ENCODE assay signal across 15 mouse cellular contexts in genomic region chr13:105300009-105300346, GRCm38 (mm10). TPM values are rescaled to one million over a fixed set of nuclear protein-coding genes. Genes with fewer than 3 reads are reported as not detected.
DNase-seq lines count a peak whose midpoint lies in the region; ATAC-seq and TF ChIP-seq lines count a peak whose summit lies in the region.
"Had no signal": no experiment of that assay in that cellular context is flagged by ENCODE, and none has a peak within 500 bp of the region (broad histone marks: within the 10 kb centered on the region; RNA-seq: fewer than 3 reads in every experiment).

No protein-coding gene starts in this region.

- H3K4me1 ChIP-seq in liver, embryonic 12.5 days = peaks cover 9% of the 10 kb centered on the region; the same call in 1 of the 2 replicates
- H3K4me1 ChIP-seq: embryonic facial prominence, embryonic 15.5 days; heart, embryonic 13.5 days; midbrain, embryonic 12.5 days had no signal

- no peak for TF ChIP-seq CTCF in layer of hippocampus, adult 2 months (conservative IDR thresholded peaks at IDR 0.05)

- 10% methylated on average over 4 of the region's 4 CpGs for WGBS in liver, embryonic 12.5 days (ENCODE audit: insufficient replicate concordance)

- no peaks in the 10 kb centered on the region for H3K36me3 ChIP-seq in liver, embryonic 12.5 days
- H3K36me3 ChIP-seq: embryonic facial prominence, embryonic 15.5 days; heart, embryonic 13.5 days; midbrain, embryonic 12.5 days had no signal

- DNase-seq in layer of hippocampus, adult 11-12 months (ENCODE audit: low spot score) = peak; percentile 32
- DNase-seq in layer of hippocampus, adult 2 months (ENCODE audit: low spot score in 2 of 2) = no peak
- peak; percentile 3 for DNase-seq in R1 (ENCODE audit: low read depth, low spot score)
- no peak for DNase-seq in urinary bladder, adult 2 months (ENCODE audit: low spot score)
- DNase-seq in kidney, postnatal 10 days = no peak
- no peak for DNase-seq in layer of hippocampus, adult 8-10 months (ENCODE audit: low spot score in 2 of 2)
- DNase-seq: cerebellum, postnatal 36 days; left cerebral cortex, postnatal 4 days; right cerebral cortex, postnatal 14 days; thymus, adult 18-20 months had no signal

- peaks cover 7% of the 10 kb centered on the region; the same call in 1 of the 2 replicates for H3K27me3 ChIP-seq in liver, embryonic 12.5 days (replicated peaks)
- H3K27me3 ChIP-seq: embryonic facial prominence, embryonic 15.5 days had no signal

- no peak overlapping the region for H3K27ac ChIP-seq in layer of hippocampus, adult 2 months
- no peak overlapping the region for H3K27ac ChIP-seq in liver, embryonic 12.5 days
- H3K27ac ChIP-seq: embryonic facial prominence, embryonic 15.5 days; heart, embryonic 13.5 days; midbrain, embryonic 12.5 days had no signal

- no peak overlapping the region for H3K9ac ChIP-seq in liver, embryonic 12.5 days
- H3K9ac ChIP-seq: embryonic facial prominence, embryonic 15.5 days; heart, embryonic 13.5 days; midbrain, embryonic 12.5 days had no signal

- H3K9me3 ChIP-seq in liver, embryonic 12.5 days (replicated peaks) = no peaks in the 10 kb centered on the region
- H3K9me3 ChIP-seq: embryonic facial prominence, embryonic 15.5 days; heart, embryonic 13.5 days; midbrain, embryonic 12.5 days had no signal

- peak; percentile 65 for ATAC-seq in liver, embryonic 12.5 days
- peak; percentile 89 for ATAC-seq in megakaryocyte-erythroid progenitor cell, adult 5-6 weeks (replicated peaks; ENCODE audit: low FRiP score, low TSS enrichment, poor library complexity, severe bottlenecking)

- no peak overlapping the region for H3K4me3 ChIP-seq in layer of hippocampus, adult 2 months
- no peak overlapping the region for H3K4me3 ChIP-seq in liver, embryonic 12.5 days
- H3K4me3 ChIP-seq: embryonic facial prominence, embryonic 15.5 days; heart, embryonic 13.5 days; midbrain, embryonic 12.5 days had no signal

- 0 out of 2 replicates have a peak overlapping the region, but pooled peaks have one; percentile 1 for H3K4me2 ChIP-seq in liver, embryonic 12.5 days
- H3K4me2 ChIP-seq: embryonic facial prominence, embryonic 15.5 days; heart, embryonic 13.5 days; midbrain, embryonic 12.5 days had no signal

RNA-seq across cellular contexts. Expression of gene Rnf180, which starts 5.4 kb away (rescaled TPM):
- 10 to 100 TPM; 17.3 to 18.8 TPM for total RNA-seq in layer of hippocampus, adult 2 months (2021)
- 1.2 and 1.6 TPM in 2 replicates for polyA plus RNA-seq in liver, embryonic 12.5 days (2016; fragmentation: Nextera tagmentation; extraction: Ambion mirVana)
- 3.1 and 3.8 TPM in 2 replicates for total RNA-seq in megakaryocyte-erythroid progenitor cell, adult 5-6 weeks (2014; fragmentation: Nextera tagmentation)
- total RNA-seq in megakaryocyte-erythroid progenitor cell, adult 5-6 weeks (2017) = 1.4 and 4.6 TPM in 2 replicates
- 2.8 and 2.9 TPM in 2 replicates for polyA plus RNA-seq in urinary bladder, adult 2 months (2012; rRNA removed)
- total RNA-seq in layer of hippocampus, adult 8-10 months (2022) = 10 to 100 TPM; 14.7 to 20.2 (median 15.4) TPM

Comparison
In these comparisons a context has a peak if more than half of its experiments do, and no peak if none do; other contexts are left out.
1. DNase-seq: peak in layer of hippocampus, adult 11-12 months (single experiment) and R1 (single experiment); none in layer of hippocampus, adult 2 months (0 of 2), urinary bladder, adult 2 months (single experiment), kidney, postnatal 10 days (single experiment) and layer of hippocampus, adult 8-10 months (0 of 2).